Mouse (Mus musculus) C2C12 (cell line): Measurements from ENCODE around the gene Ctdsp1.

Source experiments
- CEBPB ChIP-seq: IDR thresholded peaks from one replicate; pipeline ENCODE4 v1.6.1; 2011; ENCODE audit warnings: low read depth, mild to moderate bottlenecking, control low read depth, moderate library complexity
- CTCF ChIP-seq: IDR thresholded peaks from one replicate; pipeline ENCODE4 v1.5.1; 2011; ENCODE audit not compliant: control insufficient read depth, insufficient read depth, insufficient read length
- FOSL1 ChIP-seq: IDR thresholded peaks from one replicate; pipeline ENCODE4 v1.8.0; 2011; ENCODE audit warnings: mild to moderate bottlenecking, low read length; ENCODE audit not compliant: poor library complexity, insufficient read depth, severe bottlenecking
- USF1 ChIP-seq: IDR thresholded peaks from one replicate; pipeline ENCODE4 v1.6.1; 2011; ENCODE audit warnings: low read depth, mild to moderate bottlenecking, control low read depth, moderate library complexity

GRCm38 (mm10) chr1:74363437-74363836 is 27.9 kb upstream of the Ctdsp1 start:
- TF ChIP-seq CTCF (no peak), USF1 (no peak), CEBPB (no peak), FOSL1 (no peak)
